Mouse (Mus musculus): Measurements from ENCODE around the gene Fbxl13. TPM values are rescaled to one million over a fixed set of nuclear protein-coding genes. Genes with fewer than 3 reads are reported as not detected.

The Fbxl13 gene
- polyA plus RNA-seq, 1 experiment from 2014 or later = 0.19 TPM

DNA sequence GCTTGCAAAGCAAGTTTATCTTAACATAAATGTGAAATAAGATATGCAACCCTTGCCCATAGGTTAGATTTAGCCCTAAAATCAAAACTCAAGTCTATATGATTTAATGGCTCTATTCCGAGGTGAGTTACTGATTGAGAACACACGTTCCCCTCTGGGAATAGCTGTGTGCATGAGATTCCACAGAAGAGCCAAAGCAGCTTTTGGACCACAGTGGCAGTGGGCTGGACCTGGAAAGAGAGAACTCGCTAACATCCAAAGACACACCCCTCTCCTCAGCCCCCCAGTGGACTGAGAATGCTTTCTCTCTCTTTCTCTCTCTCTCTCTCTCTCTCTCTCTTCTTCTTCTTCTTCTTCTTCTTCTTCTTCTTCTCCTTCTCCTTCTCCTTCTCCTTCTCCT lies 100.6 kb downstream of the Fbxl13 start:
- no peak for ATAC-seq (ENCODE audit: insufficient number of reproducible peaks, low FRiP score)
- no peak overlapping the region for H3K27ac ChIP-seq (ENCODE audit: poor library complexity, severe bottlenecking)

DNA sequence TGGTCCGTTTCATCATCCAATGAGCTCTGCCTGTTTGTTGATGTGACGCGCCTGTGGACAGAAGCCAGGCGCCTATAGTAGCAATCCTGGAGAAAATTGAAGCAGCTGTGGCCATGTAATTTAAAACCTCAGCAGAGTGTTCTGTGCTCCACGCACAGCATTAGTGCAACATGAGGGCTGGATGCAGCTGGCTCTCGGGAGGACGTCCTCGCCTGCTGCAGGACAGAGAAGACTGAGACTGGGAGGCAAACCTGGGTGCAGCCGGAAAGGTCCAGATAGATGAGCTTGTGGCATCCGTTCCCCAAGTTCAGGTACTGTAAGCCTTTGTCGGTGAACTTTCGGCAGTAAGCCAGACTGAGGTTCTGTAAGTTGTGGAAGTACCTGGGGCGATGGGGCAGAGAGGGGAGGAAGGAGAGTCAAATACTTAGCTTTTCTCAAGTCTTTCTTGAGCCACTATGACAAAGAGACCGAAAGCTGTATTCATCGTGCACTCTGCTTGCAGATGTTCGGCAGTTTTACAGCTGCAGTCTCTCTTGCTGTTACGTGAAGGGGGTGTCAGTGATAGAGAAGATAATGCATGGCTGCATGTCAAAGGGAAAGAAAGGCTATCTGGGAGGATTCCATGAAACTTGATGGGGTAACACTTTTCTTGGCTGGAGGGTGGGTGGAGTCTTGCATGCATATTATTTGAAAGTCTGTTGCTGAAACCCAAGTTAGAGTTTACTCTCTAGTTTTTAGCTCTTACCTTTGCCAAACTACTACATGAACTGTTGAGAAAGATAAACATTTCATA lies 101.8 kb downstream of the Fbxl13 start, which contains the start of gene Lrrc17:
Lrrc17 (plus strand) TSS at position 151 of the 793 bp plus-strand sequence.
- Histone ChIP-seq H3K27me3 (replicated peaks) (no peaks in the 10 kb centered on the region), H3K4me3 (peak within 1 kb of the TSS; percentile 28), H3K27ac (ENCODE audit: poor library complexity, severe bottlenecking) (peak within 1 kb of the TSS; percentile 36; the same call in 1 of the 2 replicates), H3K9ac (no peak within 1 kb of the TSS), H3K4me1 (replicated peaks) (peaks cover 12% of the 10 kb centered on the region), H3K9me3 (replicated peaks) (no peaks in the 10 kb centered on the region), H3K36me3 (no peaks in the 10 kb centered on the region), H3K4me2 (peak within 1 kb of the TSS; percentile 53)
- ATAC-seq (ENCODE audit: insufficient number of reproducible peaks, low FRiP score) = no peak
- 42% methylated on average over 17 of the region's 17 CpGs for WGBS

More for the DNA sequence above, 100.6 kb downstream of the Fbxl13 start:
- H3K27me3 ChIP-seq (replicated peaks) = no peaks in the 10 kb centered on the region
- H3K9me3 ChIP-seq (replicated peaks) = no peaks in the 10 kb centered on the region
- H3K4me1 ChIP-seq (replicated peaks) = peaks cover 12% of the 10 kb centered on the region
- WGBS = 66% methylated on average over 3 of the region's 3 CpGs
- no peak overlapping the region for H3K4me3 ChIP-seq
- no peaks in the 10 kb centered on the region for H3K36me3 ChIP-seq
- no peak overlapping the region for H3K4me2 ChIP-seq
- H3K9ac ChIP-seq = no peak overlapping the region

GRCm38 (mm10) chr5:21542226-21542625 lies 103.2 kb downstream of the Fbxl13 start:
- no peak for ATAC-seq (ENCODE audit: insufficient number of reproducible peaks, low FRiP score)
- WGBS = 71% methylated on average over 4 of the region's 4 CpGs

GRCm38 (mm10) chr5:21532921-21533320 lies 112.5 kb downstream of the Fbxl13 start:
- Histone ChIP-seq H3K27me3 (replicated peaks) (no peaks in the 10 kb centered on the region), H3K4me1 (replicated peaks) (peaks cover 4% of the 10 kb centered on the region; the same call in 1 of the 2 replicates), H3K9ac (no peak overlapping the region), H3K4me3 (no peak overlapping the region), H3K9me3 (replicated peaks) (no peaks in the 10 kb centered on the region), H3K4me2 (no peak overlapping the region), H3K27ac (ENCODE audit: poor library complexity, severe bottlenecking) (no peak overlapping the region), H3K36me3 (no peaks in the 10 kb centered on the region)
- no peak for ATAC-seq (ENCODE audit: insufficient number of reproducible peaks, low FRiP score)
- 78% methylated on average over 5 of the region's 5 CpGs for WGBS

More at GRCm38 (mm10) chr5:21542226-21542625, 103.2 kb downstream of the Fbxl13 start:
- H3K9ac ChIP-seq = no peak overlapping the region
- H3K27ac ChIP-seq (ENCODE audit: poor library complexity, severe bottlenecking) = no peak overlapping the region
- H3K36me3 ChIP-seq = no peaks in the 10 kb centered on the region
- H3K27me3 ChIP-seq (replicated peaks) = no peaks in the 10 kb centered on the region
- no peak overlapping the region for H3K4me2 ChIP-seq
- no peaks in the 10 kb centered on the region for H3K9me3 ChIP-seq (replicated peaks)
- peaks cover 12% of the 10 kb centered on the region for H3K4me1 ChIP-seq (replicated peaks)
- H3K4me3 ChIP-seq = no peak overlapping the region

DNA sequence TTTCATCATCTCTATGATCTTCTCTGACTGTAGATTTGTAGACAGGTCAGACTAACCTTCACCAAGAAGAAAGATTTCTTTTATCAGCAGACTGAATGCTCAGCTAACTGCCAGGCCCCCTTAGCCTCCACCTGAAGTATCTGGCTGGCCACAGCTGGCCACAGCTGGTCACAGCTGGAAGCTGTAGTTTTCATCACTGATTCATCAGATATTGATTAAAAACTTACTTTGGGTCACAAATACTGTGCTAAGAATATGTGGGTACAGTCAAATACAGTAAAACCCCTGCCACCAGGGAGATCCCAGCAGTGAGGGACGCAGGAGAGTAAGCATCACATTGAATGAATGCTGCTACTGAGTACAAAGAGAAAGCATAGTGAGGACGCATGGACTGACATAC lies 113.3 kb downstream of the Fbxl13 start:
- no peaks in the 10 kb centered on the region for H3K9me3 ChIP-seq (replicated peaks)
- H3K4me2 ChIP-seq = no peak overlapping the region
- ATAC-seq (ENCODE audit: insufficient number of reproducible peaks, low FRiP score) = no peak
- 82% methylated on average over 2 of the region's 2 CpGs for WGBS
- H3K9ac ChIP-seq = no peak overlapping the region
- no peak overlapping the region for H3K4me3 ChIP-seq
- H3K27me3 ChIP-seq (replicated peaks) = no peaks in the 10 kb centered on the region
- H3K27ac ChIP-seq (ENCODE audit: poor library complexity, severe bottlenecking) = no peak overlapping the region
- H3K36me3 ChIP-seq = no peaks in the 10 kb centered on the region
- H3K4me1 ChIP-seq (replicated peaks) = peaks cover 4% of the 10 kb centered on the region; the same call in 1 of the 2 replicates

DNA sequence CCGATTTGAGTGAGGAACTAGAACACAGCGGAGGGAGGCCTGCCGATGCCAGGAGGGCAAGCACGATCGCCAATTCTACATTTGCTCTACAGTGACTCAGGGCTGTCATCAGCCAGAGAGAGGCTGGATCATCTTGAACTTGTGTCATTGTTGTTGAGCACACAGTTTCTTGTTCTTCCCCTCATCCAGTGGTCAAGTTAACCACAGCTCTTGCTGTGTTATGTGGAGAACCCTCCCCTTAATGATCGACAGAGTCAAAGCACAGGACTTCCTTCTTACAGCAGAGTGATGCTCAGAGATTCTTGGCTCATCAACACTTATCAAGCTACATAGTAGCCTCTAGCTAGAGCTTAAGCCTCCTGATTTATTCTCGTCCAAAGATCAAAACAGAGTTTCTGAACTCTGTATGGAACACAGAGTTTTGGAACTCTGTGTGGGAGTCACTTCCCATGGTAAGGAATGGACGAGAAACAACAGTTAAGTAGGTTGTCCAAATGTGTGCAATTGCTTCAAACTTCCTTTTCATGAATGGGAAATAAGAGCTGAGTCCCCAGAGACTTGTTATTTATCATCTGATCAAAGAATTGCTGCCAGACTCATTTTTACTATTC lies 116.2 kb downstream of the Fbxl13 start:
- H3K9me3 ChIP-seq (replicated peaks) = no peaks in the 10 kb centered on the region
- H3K9ac ChIP-seq = no peak overlapping the region
- H3K4me1 ChIP-seq (replicated peaks) = peaks cover 4% of the 10 kb centered on the region; the same call in 1 of the 2 replicates
- no peak overlapping the region for H3K27ac ChIP-seq (ENCODE audit: poor library complexity, severe bottlenecking)
- no peaks in the 10 kb centered on the region for H3K27me3 ChIP-seq (replicated peaks)
- no peak overlapping the region for H3K4me2 ChIP-seq
- no peak for ATAC-seq (ENCODE audit: insufficient number of reproducible peaks, low FRiP score)
- no peak overlapping the region for H3K4me3 ChIP-seq
- WGBS = 84% methylated on average over 8 of the region's 8 CpGs
- no peaks in the 10 kb centered on the region for H3K36me3 ChIP-seq

DNA sequence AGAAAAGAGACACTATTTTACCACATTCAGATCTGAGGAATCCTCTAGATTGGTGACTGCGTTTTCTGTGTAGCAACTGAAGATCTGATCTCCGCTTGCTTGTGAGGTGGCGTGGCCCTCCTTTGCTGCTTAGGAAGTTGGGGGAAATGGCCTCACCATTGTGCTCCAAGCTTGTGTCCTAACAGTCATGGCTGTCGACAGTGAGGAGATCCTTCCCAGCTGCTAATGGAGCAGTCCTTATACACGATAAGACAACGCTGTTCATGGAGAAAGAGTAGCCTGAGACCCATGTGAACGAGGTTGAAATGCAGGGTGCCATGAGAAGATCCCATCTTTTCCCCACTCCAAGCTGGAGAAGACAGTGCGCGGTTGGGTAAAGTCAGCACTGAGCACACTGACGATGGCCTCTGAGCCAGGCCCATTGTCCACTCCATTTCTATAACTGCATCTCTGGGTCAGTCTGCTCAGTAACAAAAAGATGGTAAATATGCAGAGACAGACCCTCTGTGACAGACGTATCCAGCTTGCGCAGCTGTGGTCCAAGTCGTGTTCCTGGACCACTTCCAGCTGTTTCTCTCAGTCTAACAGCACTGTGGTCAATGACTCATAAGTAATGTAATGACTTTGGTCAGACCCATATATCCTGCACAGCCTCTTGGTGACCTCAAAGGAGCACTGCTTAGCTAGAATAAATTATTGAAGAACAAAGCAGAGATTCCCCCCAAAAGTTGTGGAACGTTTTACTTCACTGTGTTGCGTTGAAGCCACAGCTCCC lies 117.2 kb downstream of the Fbxl13 start:
- ATAC-seq (ENCODE audit: insufficient number of reproducible peaks, low FRiP score) = 0 out of 2 replicates have a peak, but pooled peaks have one; percentile 42
- H3K27ac ChIP-seq (ENCODE audit: poor library complexity, severe bottlenecking) = no peak overlapping the region

GRCm38 (mm10) chr5:21527488-21527911 lies 117.9 kb downstream of the Fbxl13 start:
- 21% methylated on average over 4 of the region's 4 CpGs for WGBS

More for the DNA sequence above, 117.2 kb downstream of the Fbxl13 start:
- Histone ChIP-seq H3K27me3 (replicated peaks) (no peaks in the 10 kb centered on the region), H3K4me1 (replicated peaks) (peaks cover 4% of the 10 kb centered on the region; the same call in 1 of the 2 replicates), H3K4me2 (no peak overlapping the region), H3K4me3 (no peak overlapping the region), H3K9ac (no peak overlapping the region), H3K9me3 (replicated peaks) (no peaks in the 10 kb centered on the region), H3K36me3 (no peaks in the 10 kb centered on the region)
- WGBS = 64% methylated on average over 15 of the region's 15 CpGs

GRCm38 (mm10) chr5:21526835-21527485 lies 118.5 kb downstream of the Fbxl13 start:
- Histone ChIP-seq H3K36me3 (no peaks in the 10 kb centered on the region), H3K4me3 (no peak overlapping the region), H3K9me3 (replicated peaks) (no peaks in the 10 kb centered on the region), H3K4me2 (no peak overlapping the region), H3K4me1 (replicated peaks) (peaks cover 4% of the 10 kb centered on the region; the same call in 1 of the 2 replicates), H3K9ac (no peak overlapping the region), H3K27ac (ENCODE audit: poor library complexity, severe bottlenecking) (peak overlapping the region; percentile 4; the same call in 1 of the 2 replicates), H3K27me3 (replicated peaks) (no peaks in the 10 kb centered on the region)
- 58% methylated on average over 11 of the region's 11 CpGs for WGBS
- ATAC-seq (ENCODE audit: insufficient number of reproducible peaks, low FRiP score) = 0 out of 2 replicates have a peak, but pooled peaks have one; percentile 42

More at GRCm38 (mm10) chr5:21527488-21527911, 117.9 kb downstream of the Fbxl13 start:
- no peaks in the 10 kb centered on the region for H3K36me3 ChIP-seq
- 0 out of 2 replicates have a peak, but pooled peaks have one; percentile 22 for ATAC-seq (ENCODE audit: insufficient number of reproducible peaks, low FRiP score)
- no peak overlapping the region for H3K4me2 ChIP-seq
- no peak overlapping the region for H3K9ac ChIP-seq
- no peaks in the 10 kb centered on the region for H3K27me3 ChIP-seq (replicated peaks)
- H3K9me3 ChIP-seq (replicated peaks) = no peaks in the 10 kb centered on the region
- no peak overlapping the region for H3K4me3 ChIP-seq
- H3K4me1 ChIP-seq (replicated peaks) = peaks cover 4% of the 10 kb centered on the region; the same call in 1 of the 2 replicates
- peak overlapping the region; percentile 4; the same call in 1 of the 2 replicates for H3K27ac ChIP-seq (ENCODE audit: poor library complexity, severe bottlenecking)

GRCm38 (mm10) chr5:21519166-21519565 lies 126.3 kb downstream of the Fbxl13 start:
- no peak for ATAC-seq (ENCODE audit: insufficient number of reproducible peaks, low FRiP score)
- Histone ChIP-seq H3K9me3 (replicated peaks) (0 out of 2 replicates have a peak, but pooled peaks cover 3% of the 10 kb centered on the region), H3K27ac (ENCODE audit: poor library complexity, severe bottlenecking) (no peak overlapping the region), H3K4me1 (replicated peaks) (peaks cover 3% of the 10 kb centered on the region; the same call in 1 of the 2 replicates), H3K4me3 (no peak overlapping the region), H3K9ac (no peak overlapping the region), H3K36me3 (no peaks in the 10 kb centered on the region), H3K4me2 (no peak overlapping the region), H3K27me3 (replicated peaks) (no peaks in the 10 kb centered on the region)
- WGBS = 72% methylated on average over 3 of the region's 3 CpGs
